Mouse (Mus musculus) cerebellum, postnatal 10 days (tissue): ENCODE measurements around the gene Nup153.

Experiments
- DNase-seq, 2 experiments: peaks; one replicate each; pipeline ENCODE4 v3.0.0; 2021; ENCODE audit warnings: mixed read lengths in 2 of 2

The Nup153 gene

DNA sequence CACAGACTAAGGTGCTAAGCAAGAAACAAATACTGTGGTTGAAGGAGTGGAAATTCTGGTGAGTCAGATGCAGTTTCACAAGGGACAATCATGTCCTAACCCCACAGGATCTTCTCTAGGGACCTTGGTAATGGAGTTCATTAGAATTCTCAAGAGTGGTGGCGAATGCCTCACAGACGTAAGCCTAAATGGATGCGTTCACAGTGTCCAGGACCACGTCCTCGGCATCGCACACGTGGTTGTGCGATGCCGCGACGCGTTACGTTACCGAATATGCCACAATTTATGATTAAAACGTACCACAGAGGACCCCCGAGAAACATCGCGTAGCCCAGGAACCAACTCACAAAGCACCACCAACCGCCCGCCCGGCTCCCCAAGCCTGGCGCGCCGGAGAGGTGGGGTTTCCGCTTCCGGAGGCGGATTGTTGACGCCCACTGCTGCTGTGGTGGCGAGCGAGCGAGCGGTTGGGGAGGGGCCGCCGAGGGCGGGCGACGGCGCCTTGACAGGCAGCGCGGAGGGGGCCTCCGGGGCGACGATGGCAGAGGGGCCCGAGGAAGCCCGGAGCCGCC, 58.6 kb downstream of the Nup153 start, which contains the start of gene Fam8a1:
Gene Fam8a1, plus strand, starts transcription at position 475 of the 572 bp plus-strand sequence.
- peak; percentile 95 to 96 for DNase-seq

DNA sequence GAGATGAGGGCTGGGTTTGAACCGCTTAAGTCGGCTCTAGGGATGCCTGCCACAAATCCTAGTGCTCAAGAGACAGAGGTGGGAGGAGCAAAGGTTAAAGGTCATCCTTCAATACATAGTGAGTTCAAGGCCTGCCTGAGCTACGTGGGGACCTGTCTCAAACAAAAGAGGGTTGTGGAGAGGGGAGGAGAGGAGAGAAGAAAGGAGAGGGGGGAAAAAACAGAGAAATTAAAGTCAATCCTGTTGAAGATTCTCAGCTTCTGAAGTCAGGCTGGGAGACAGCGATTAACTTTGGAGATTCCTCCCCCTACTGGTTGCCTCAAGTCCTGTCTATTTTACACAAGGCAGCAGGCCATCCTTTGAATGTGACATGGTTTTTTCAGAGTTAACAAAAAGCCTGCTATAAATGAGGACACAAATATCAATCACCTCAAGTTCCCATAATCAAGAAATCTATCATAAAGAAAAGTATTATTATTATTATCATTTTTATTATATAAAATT, 64.2 kb downstream of the Nup153 start:
- DNase-seq = peak; percentile 62 to 76

DNA sequence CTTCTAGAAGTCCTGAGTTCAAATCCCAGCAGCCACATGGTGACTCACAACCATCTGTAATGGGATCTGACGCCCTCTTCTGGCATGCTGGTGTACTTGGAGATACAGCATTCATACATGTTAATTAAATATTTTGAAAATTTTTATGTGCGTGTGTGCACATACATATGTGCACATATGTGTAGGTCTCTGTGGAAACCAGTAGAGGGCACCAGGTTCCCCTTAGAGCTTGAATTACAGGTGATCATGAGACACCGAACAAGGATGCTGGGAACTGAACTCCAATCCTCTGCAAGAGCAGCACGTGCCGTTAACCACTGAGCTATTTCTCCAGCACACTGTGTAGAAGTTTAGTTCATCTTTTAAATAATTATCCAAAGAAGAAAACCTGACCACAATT, 68.5 kb downstream of the Nup153 start:
- DNase-seq = no peak

DNA sequence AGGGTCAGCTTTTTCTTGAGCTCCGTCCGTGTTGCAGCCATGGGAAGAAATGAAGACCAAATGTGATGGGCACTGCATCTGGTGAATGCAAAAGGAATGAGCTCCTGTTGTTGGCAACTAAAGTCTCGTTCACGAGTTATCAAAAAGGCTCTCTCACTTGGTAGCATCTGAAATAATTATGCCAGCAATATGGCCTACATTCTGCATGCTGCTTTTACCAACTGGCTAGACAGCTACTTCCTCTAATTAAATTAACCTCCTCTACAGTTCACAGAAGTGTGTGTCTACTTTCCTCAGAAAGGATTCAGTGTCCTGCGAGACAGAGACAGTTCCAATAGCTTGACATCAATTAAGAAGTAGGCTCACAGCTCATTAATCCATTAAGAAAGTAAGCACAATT, 73.2 kb downstream of the Nup153 start:
- DNase-seq = no peak

- DNase-seq = no peak
Measured at GRCm38 (mm10) chr13:46653671-46654070, 74.1 kb downstream of the Nup153 start.

DNA sequence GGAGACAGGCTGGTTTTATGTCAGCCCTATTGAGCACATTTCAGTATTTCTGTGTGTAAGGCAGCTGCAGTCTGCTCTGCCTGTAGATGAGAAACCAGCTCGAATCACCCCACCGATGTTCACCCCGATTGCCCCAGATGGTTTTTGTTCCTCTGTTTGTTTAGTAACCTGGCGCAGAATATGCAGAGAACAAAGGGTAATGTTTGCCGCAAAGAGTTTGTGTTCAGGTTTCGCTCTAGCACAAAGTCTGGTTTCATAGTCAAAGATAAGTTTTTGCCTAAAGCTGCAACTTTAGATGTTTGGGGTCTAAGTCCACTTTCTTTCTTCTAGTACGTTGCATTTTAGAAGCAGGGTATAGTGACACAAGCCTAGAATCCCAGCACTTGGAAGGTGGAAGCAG, 75.1 kb downstream of the Nup153 start:
- no peak for DNase-seq

- no peak for DNase-seq
Measured at GRCm38 (mm10) chr13:46651853-46652252, 75.9 kb downstream of the Nup153 start.

- DNase-seq = no peak
Measured at GRCm38 (mm10) chr13:46645476-46645875, 82.3 kb downstream of the Nup153 start.

DNA sequence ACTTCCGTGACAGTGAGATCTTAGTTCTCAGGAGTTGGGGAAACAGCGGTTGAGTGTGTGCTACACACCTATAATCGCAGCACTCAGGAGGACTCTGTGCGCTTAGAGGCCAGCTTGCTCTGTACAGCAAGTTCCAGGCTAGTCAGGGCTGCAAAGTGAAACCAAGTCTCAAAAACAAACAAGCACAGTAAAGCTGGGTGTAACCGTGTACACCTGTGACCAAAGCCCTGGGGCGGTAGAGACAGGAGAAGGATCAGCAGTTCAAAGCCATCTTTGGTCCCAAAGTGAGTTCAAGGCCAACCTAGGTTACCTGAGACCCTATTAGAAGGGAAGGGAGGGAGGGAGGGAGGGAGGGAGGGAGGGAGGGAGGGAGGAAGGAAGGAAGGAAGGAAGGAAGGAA, 83.6 kb downstream of the Nup153 start:
- no peak for DNase-seq

- peak; percentile 23 to 38 for DNase-seq
Measured at GRCm38 (mm10) chr13:46642318-46642717, 85.4 kb downstream of the Nup153 start.

GRCm38 (mm10) chr13:46640608-46641468, 86.9 kb downstream of the Nup153 start:
- no peak for DNase-seq

DNA sequence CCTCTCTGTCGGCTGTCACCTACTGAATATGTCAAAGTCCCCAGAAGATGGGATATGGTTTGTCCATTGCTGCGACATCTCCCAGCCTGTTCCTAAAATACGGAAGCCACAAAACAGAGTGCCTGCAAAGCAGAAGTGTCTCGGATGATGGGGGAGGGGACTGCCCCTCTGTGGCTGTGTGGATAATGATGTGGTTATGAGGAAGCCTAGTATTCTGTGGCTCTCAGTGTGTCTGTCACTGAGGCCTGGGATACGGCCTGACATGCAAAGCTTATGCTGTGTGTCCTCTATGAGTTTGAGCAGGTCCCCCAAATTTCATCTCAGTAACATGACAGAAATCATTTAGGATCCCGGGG, 93.6 kb downstream of the Nup153 start:
- peak; percentile 53 to 58 for DNase-seq

DNA sequence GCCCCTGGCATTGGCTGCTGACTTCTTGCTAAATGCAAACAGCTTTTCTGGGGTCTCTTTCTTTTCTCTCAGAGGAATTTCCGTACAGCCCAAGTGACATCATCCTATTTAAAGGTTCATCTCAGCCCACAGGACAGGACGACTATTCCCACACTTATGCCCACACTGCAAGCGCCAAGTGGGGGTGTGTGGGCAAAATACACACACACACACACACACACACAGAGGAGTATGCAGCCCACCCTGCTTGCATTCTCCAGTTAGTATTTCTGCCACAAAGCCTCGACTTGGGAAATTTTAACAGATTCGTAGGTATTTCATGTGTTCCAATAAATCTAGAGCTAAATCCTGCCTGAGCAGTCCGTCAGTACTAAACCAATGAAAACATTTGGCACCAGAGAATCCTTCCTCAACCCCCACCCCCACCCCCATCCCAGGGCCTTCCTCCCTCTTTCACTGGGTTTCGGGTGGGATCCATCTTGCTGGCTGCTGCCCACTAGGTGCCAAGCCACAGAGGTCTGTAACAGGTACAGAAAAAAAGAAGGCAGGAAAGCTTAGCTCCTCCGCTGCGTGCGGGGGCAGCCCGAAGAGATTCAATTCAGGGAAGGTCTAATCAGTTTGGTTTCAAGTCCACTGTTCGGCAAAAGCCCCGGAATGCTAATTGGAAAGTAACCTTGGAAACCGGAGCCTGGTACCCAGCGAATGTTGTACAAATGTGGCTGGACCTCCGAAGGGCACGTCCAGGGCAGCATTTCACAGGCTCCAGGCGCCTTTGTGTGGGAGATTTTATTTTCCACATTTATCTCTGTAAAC, 94.2 kb downstream of the Nup153 start:
- peak; percentile 48 to 56 for DNase-seq

DNA sequence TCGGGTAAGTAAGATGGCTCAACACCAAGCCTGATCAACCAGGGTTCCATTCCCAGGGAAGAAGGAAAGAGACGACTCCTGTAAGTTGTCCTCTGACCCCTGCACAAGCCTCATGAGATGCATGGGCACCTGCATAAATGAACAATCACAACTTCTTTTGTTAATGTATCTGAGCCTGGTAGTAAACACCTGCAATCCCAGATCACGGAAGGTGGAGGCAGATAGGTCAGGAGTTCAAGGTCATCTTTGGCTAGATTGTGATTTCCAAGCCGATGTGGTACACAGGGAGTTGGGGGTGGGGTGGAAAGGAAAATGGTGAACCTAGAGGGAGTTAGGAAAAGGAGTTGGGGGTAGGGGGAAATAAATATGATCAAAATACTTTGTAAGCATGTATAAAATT, 94.9 kb downstream of the Nup153 start:
- DNase-seq = no peak
